Mouse (Mus musculus): ENCODE results near the gene Gipr. TPM values are rescaled to one million over a fixed set of nuclear protein-coding genes. Genes with fewer than 3 reads are reported as not detected.

Gipr gene
- total RNA-seq (2021) = 1 to 10 TPM; 1.8 to 1.9 TPM
- long read RNA-seq, experiment 1 = 0 reads
- long read RNA-seq, experiment 2, partial matches to known transcripts = 1 of 1 reads
- long read RNA-seq, experiment 2, other reads (novel, unspliced or antisense) = 0 of 1 reads

GRCm38 (mm10) chr7:19165656-19166423 lies at the start of gene Gipr:
Gene Gipr (minus strand): TSS chr7:19166127.
- intact Hi-C loops (cut with DNase I) = no loop called here
- no peak within 1 kb of the TSS for H3K4me3 ChIP-seq
- no peak for TF ChIP-seq CTCF (IDR thresholded peaks at IDR 0.05)
- H3K27ac ChIP-seq = no peak within 1 kb of the TSS
- DNase-seq (ENCODE audit: extremely low spot score in 1 of 2, low spot score in 2 of 2) = no peak

- no peak overlapping the region; the same call in 1 of the 2 replicates for H3K4me3 ChIP-seq
- intact Hi-C loops (cut with DNase I) = no loop called here
- H3K27ac ChIP-seq = no peak overlapping the region; the same call in 1 of the 2 replicates
- DNase-seq (ENCODE audit: extremely low spot score in 1 of 2, low spot score in 2 of 2) = no peak
- TF ChIP-seq CTCF (IDR thresholded peaks at IDR 0.05) = no peak
Measured at GRCm38 (mm10) chr7:19214940-19215339, 49.0 kb upstream of the Gipr start.

GRCm38 (mm10) chr7:19214369-19214768 lies 48.4 kb upstream of the Gipr start:
- DNase-seq (ENCODE audit: extremely low spot score in 1 of 2, low spot score in 2 of 2) = no peak
- Histone ChIP-seq H3K27ac (no peak overlapping the region; the same call in 1 of the 2 replicates), H3K4me3 (no peak overlapping the region; the same call in none of the 2 replicates)
- intact Hi-C loops (cut with DNase I) = no loop called here
- no peak for TF ChIP-seq CTCF (IDR thresholded peaks at IDR 0.05)

GRCm38 (mm10) chr7:19213385-19213784 lies 47.5 kb upstream of the Gipr start:
- no peak overlapping the region; the same call in 1 of the 2 replicates for H3K27ac ChIP-seq
- intact Hi-C loops (cut with DNase I) = no loop called here
- DNase-seq (ENCODE audit: extremely low spot score in 1 of 2, low spot score in 2 of 2) = no peak
- no peak for TF ChIP-seq CTCF (IDR thresholded peaks at IDR 0.05)
- peak overlapping the region; percentile 27; the same call in 1 of the 2 replicates for H3K4me3 ChIP-seq

- peak within 1 kb of the TSS; percentile 53 for H3K4me3 ChIP-seq
- intact Hi-C loops (cut with DNase I) = no loop called here
- TF ChIP-seq CTCF (IDR thresholded peaks at IDR 0.05) = peak; percentile 14
- H3K27ac ChIP-seq = peak within 1 kb of the TSS; percentile 57; the same call in 1 of the 2 replicates
- no peak for DNase-seq (ENCODE audit: extremely low spot score in 1 of 2, low spot score in 2 of 2)
Measured at GRCm38 (mm10) chr7:19211996-19212755, 46.2 kb upstream of the Gipr start, which contains the start of gene Gpr4. Gene Gpr4 (plus strand): TSS chr7:19212538.

- no peak for DNase-seq (ENCODE audit: extremely low spot score in 1 of 2, low spot score in 2 of 2)
- Histone ChIP-seq H3K4me3 (no peak overlapping the region), H3K27ac (no peak overlapping the region)
- intact Hi-C loops (cut with DNase I) = no loop called here
- TF ChIP-seq CTCF (IDR thresholded peaks at IDR 0.05) = no peak
Measured at GRCm38 (mm10) chr7:19211041-19211675, 45.2 kb upstream of the Gipr start.

GRCm38 (mm10) chr7:19210010-19210409 lies 44.1 kb upstream of the Gipr start:
- no peak for DNase-seq (ENCODE audit: extremely low spot score in 1 of 2, low spot score in 2 of 2)
- intact Hi-C loops (cut with DNase I) = no loop called here

GRCm38 (mm10) chr7:19209494-19209893 lies 43.6 kb upstream of the Gipr start:
- H3K4me3 ChIP-seq = no peak overlapping the region
- no peak for DNase-seq (ENCODE audit: extremely low spot score in 1 of 2, low spot score in 2 of 2)
- no peak overlapping the region for H3K27ac ChIP-seq
- no peak for TF ChIP-seq CTCF (IDR thresholded peaks at IDR 0.05)
- intact Hi-C loops (cut with DNase I) = loop anchor here (2.0 kb wide), 1 partner anchor 31 kb away; no protein-coding TSS in a partner anchor

More at GRCm38 (mm10) chr7:19210010-19210409, 44.1 kb upstream of the Gipr start:
- peak; percentile 32 for TF ChIP-seq CTCF (IDR thresholded peaks at IDR 0.05)
- Histone ChIP-seq H3K4me3 (no peak overlapping the region), H3K27ac (no peak overlapping the region)

- Histone ChIP-seq H3K27ac (no peak overlapping the region), H3K4me3 (no peak overlapping the region)
- DNase-seq (ENCODE audit: extremely low spot score in 1 of 2, low spot score in 2 of 2) = peak; percentile 44 to 52
- peak; percentile 86 for TF ChIP-seq CTCF (IDR thresholded peaks at IDR 0.05)
- intact Hi-C loops (cut with DNase I) = loop anchor here (2.0 kb wide), 1 partner anchor 30 kb away; no protein-coding TSS in a partner anchor
Measured at GRCm38 (mm10) chr7:19208944-19209472, 43.1 kb upstream of the Gipr start.

- intact Hi-C loops (cut with DNase I) = loop anchor here (2.0 kb wide), 1 partner anchor 30 kb away; no protein-coding TSS in a partner anchor
- no peak for DNase-seq (ENCODE audit: extremely low spot score in 1 of 2, low spot score in 2 of 2)
- TF ChIP-seq CTCF (IDR thresholded peaks at IDR 0.05) = no peak
- no peak overlapping the region for H3K27ac ChIP-seq
- no peak overlapping the region for H3K4me3 ChIP-seq
Measured at GRCm38 (mm10) chr7:19208201-19208910, 42.4 kb upstream of the Gipr start.

Data from left cerebral cortex, adult 2 months (tissue).